Mouse (Mus musculus) 416B (cell line): ENCODE measurements at regions not wholly inside any gene's neighbourhood (a gene's known extent, or its start where the extent isn't known, plus 50 kb on each side); places are given as distances from the start of the nearest gene placed in this dataset.

Experiments used
- DNase-seq: peaks from one replicate; pipeline ENCODE4 v3.0.0; 2011; ENCODE audit warnings: low read depth

DNA sequence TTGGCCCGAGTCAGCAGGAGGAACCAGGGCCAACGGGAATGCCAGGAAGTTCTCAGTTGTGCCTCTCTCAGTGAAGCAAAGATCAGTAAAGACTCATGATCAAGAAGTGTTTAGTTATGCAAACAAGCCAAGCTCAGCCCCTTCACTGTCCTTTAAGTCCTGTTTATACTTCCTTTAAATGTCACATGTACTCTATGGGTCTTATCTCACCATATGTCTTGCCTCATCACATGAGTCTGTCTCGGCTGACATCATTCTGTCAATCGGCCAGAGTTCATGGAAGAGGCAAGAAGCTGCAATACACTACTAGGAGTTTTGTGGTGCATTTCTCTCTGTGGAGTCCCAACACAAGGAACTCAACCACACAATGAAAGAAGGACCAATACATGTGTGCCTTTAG lies 71.8 kb downstream of the Scp2d1 start:
- peak; percentile 22 for DNase-seq

DNA sequence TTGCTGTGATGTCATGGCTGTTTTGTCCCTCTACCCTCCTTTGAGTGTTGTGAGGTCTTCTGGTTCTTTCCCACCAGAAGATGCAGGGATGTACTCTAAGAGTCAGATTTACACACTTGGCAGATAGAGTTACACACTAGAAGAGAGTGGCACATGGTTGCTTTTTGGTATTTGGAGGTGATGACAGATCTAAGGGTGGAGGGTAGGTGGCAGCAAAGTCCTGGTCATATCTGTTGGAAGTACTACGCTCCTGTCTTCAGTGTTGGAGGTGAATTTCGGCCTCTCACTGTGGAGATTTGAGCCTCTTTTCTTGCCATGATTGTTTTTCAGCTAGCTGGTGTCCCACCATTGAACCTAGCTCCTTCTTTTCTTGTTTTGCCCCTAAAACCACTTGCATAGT lies 73.0 kb downstream of the Scp2d1 start:
- DNase-seq: peak; percentile 37

DNA sequence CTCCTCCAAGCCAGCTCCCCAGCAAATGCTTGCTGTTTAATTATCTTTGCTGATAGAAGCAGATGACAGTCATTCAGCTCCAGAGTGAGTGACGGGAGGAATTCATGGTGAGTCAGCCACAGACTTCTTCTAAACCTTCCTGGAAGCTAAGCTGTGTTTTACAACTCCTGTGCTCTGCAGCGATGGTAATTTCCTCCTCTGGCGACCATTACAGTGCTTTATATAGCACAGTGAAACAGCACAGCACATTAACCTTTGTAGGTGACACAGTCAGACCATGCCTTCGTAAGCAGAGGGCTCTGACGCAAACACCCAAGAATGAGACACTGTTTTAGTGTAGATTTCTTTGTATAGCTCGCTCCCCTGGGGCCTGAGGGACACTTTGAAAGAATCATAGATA lies 83.3 kb downstream of the Scp2d1 start:
- DNase-seq: no peak

- no peak for DNase-seq
Measured at GRCm38 (mm10) chr2:144945840-144946239, 122.4 kb downstream of the Scp2d1 start.

- DNase-seq: no peak
Measured at GRCm38 (mm10) chr2:144946468-144946867, 123.0 kb downstream of the Scp2d1 start.

- no peak for DNase-seq
Measured at GRCm38 (mm10) chr2:144949232-144949631, 125.8 kb downstream of the Scp2d1 start.
